Mouse (Mus musculus) limb, embryonic 14.5 days (tissue): ENCODE data around the gene Dhdh. TPM values are rescaled to one million over a fixed set of nuclear protein-coding genes. Genes with fewer than 3 reads are reported as not detected.

ENCODE experiments used
- ATAC-seq: fragments of 200-750 bp; cut with Nextera tagmentation; 2 replicates; pipeline ENCODE4 v1.8.0; 2017; ENCODE audit warnings: low read depth, moderate number of reproducible peaks, moderate TSS enrichment; ENCODE audit not compliant: low FRiP score
- DNase-seq: peaks from one replicate; pipeline ENCODE4 v3.0.0-alpha.2; 2015; ENCODE audit warnings: low spot score
- H3K27ac ChIP-seq: fragments of 300-500 bp; sonication (generic); replicated peaks from 2 replicates; pipeline ENCODE4 v1.5.1; 2014; ENCODE audit warnings: low read depth, mild to moderate bottlenecking, low read length, moderate library complexity, mixed read lengths
- H3K27me3 ChIP-seq: fragments of 300-500 bp; sonication (generic); 2 replicates; pipeline ENCODE4 v1.6.1; 2014; ENCODE audit warnings: low read length, mixed read lengths; ENCODE audit not compliant: control insufficient read depth, insufficient read depth
- H3K36me3 ChIP-seq: fragments of 300-500 bp; sonication (generic); 2 replicates; pipeline ENCODE4 v1.6.1; 2014; ENCODE audit warnings: mild to moderate bottlenecking, low read length, moderate library complexity, mixed read lengths; ENCODE audit not compliant: control insufficient read depth, insufficient read depth
- H3K4me1 ChIP-seq: fragments of 300-500 bp; sonication (generic); 2 replicates; pipeline ENCODE4 v1.6.1; 2014; ENCODE audit warnings: antibody characterized with exemption, low read length, mixed read lengths; ENCODE audit not compliant: control insufficient read depth, insufficient read depth
- H3K4me2 ChIP-seq: fragments of 300-500 bp; sonication (generic); replicated peaks from 2 replicates; pipeline ENCODE4 v1.6.1; 2014; ENCODE audit warnings: low read depth, mild to moderate bottlenecking, low read length, moderate library complexity; ENCODE audit not compliant: severe bottlenecking
- H3K4me3 ChIP-seq: fragments of 300-500 bp; sonication (generic); replicated peaks from 2 replicates; pipeline ENCODE4 v1.5.1; 2014; ENCODE audit warnings: low read length
- H3K9ac ChIP-seq: fragments of 300-500 bp; sonication (generic); 2 replicates; pipeline ENCODE4 v1.6.1; 2014; ENCODE audit warnings: mild to moderate bottlenecking, low read depth, low read length, moderate library complexity; ENCODE audit not compliant: severe bottlenecking
- H3K9me3 ChIP-seq: fragments of 300-500 bp; sonication (generic); 2 replicates; pipeline ENCODE4 v1.6.1; 2016; ENCODE audit warnings: low read length; ENCODE audit not compliant: control insufficient read depth
- POLR2A ChIP-seq: fragments of 200-500 bp; IDR thresholded peaks from 2 replicates; pipeline ENCODE4 v1.8.0; 2012; ENCODE audit warnings: inconsistent platforms, mild to moderate bottlenecking, moderate library complexity, borderline replicate concordance; ENCODE audit not compliant: insufficient read depth, insufficient read length; ENCODE audit errors: extremely low read depth
- WGBS: fragments of 180-500 bp; shearing (Covaris S2); extraction: QIAGEN DNeasy Blood & Tissue Kit; methylation state at CpG from one replicate; pipeline ENCODE4 v1.1.7; 2014; 5-methylcytosine and 5-hydroxymethylcytosine counted together
- polyA plus RNA-seq, 2 experiments: library from polyadenylated mRNA; depleted of rRNA in 1 of 2; stranded (reverse) in 1 of 2; unstranded in 1 of 2; fragments of >200 nt; fragmentation: Nextera tagmentation in 1 of 2; extraction: Ambion mirVana in 1 of 2; gene quantifications; 2 replicates each; pipeline versions ENCODE4 v1.2.1 to v1.2.3; 2012 to 2014

The Dhdh gene
- polyA plus RNA-seq, 2 experiments = 2.0 to 2.9 TPM

DNA sequence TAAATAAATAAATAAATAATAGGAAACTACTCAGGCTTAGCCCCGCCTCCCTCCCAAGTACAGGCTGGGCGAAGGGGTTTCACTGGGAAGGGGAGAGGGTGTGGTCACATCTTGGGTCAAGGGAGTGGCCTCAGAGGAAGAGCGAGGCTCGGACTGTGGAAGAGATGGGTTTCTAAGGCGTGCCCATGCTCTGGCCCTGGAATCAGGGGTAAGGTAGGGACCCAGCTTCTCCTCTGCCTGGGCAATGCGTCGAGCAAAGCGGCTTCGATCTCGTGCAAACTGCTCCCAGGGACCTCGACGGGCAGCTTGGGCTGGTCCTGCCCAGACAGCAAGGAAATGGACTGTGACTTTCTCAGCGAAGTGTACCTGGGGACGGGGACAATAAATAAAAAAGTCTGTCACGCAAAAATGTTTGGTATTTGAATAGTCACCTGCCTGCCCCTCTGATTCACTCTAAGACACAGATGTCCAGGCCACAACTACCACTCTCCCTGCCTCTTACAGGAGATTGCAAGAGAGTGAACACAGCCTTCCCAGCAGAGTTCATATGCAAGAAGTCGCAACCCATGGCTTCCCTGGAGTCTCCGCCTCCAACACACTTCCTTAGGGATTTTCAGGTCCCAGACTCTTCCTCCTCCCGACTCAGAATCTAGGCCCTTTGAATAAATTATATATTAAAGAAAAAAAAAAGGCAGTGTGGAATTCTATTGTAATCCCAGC lies 34.5 kb upstream of the Dhdh start:
- no peak overlapping the region for H3K27ac ChIP-seq
- H3K36me3 ChIP-seq = peaks cover 15% of the 10 kb centered on the region
- ATAC-seq = no peak
- peak overlapping the region; percentile 32; the same call in 1 of the 2 replicates for H3K9ac ChIP-seq
- H3K4me1 ChIP-seq = peaks cover 16% of the 10 kb centered on the region
- H3K4me3 ChIP-seq = 0 out of 2 replicates have a peak overlapping the region, but pooled peaks have one; percentile 4
- no peaks in the 10 kb centered on the region for H3K9me3 ChIP-seq
- no peak for TF ChIP-seq POLR2A
- 0 out of 2 replicates have a peak overlapping the region, but pooled peaks have one; percentile 1 for H3K4me2 ChIP-seq
- H3K27me3 ChIP-seq = no peaks in the 10 kb centered on the region
- 66% methylated on average over 18 of the region's 18 CpGs for whole genome bisulfite sequencing
- no peak for DNase-seq

DNA sequence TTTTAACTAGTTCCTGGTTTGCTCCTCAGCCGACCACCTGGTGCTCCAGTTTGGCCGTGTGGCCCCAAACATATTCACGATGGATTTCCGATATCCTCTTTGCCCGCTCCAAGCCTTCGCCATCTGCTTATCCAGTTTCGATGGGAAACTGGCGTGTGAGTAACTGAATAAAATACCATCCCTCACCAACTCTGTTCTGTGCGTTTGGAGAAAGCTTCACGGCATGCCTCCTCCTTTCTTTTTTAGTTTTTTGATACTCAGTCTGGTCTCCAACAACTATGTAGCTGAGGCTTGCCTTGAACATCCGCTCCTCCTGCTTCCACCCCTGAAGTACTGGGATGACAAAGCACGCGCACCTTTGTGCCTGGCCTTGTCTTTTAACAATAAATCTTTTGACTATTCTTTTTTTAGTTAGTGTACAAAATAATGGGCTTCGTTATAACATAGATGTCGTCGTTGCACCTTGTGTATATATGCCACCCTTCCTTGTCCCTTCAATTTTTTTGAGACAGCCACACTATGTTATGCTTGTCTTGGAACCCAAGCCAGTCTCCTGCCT lies 33.7 kb upstream of the Dhdh start:
- DNase-seq (no peak), ATAC-seq (no peak)
- Histone ChIP-seq H3K27me3 (no peaks in the 10 kb centered on the region), H3K4me2 (peak overlapping the region; percentile 50), H3K9ac (0 out of 2 replicates have a peak overlapping the region, but pooled peaks have one; percentile 50), H3K9me3 (no peaks in the 10 kb centered on the region), H3K27ac (no peak overlapping the region), H3K4me3 (peak overlapping the region; percentile 39), H3K4me1 (peaks cover 16% of the 10 kb centered on the region), H3K36me3 (peaks cover 15% of the 10 kb centered on the region)
- WGBS = 56% methylated on average over 16 of the region's 16 CpGs
- no peak for TF ChIP-seq POLR2A

DNA sequence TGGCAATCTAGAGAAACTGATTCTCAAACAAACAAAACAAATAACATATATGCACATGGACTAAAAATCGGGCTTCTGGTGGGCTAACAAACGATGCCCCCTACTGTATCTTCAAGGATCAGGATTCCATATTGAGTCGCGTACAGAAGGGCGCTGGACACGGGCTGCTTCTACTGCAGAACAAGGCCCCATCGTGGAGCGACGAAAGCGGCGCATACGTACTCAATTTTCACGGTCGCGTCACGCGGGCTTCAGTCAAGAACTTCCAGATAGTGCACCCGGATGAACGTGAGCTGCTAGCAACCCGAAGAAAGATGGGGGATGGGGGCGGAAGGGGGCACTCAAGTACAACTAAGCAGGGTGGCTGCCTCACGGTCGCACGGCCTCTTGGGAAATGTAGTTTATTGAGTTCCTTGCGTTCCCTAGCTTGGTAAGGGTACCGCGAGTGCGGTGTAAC lies 33.2 kb upstream of the Dhdh start:
- peaks cover 16% of the 10 kb centered on the region for H3K4me1 ChIP-seq
- no peaks in the 10 kb centered on the region for H3K9me3 ChIP-seq
- ATAC-seq (peak; percentile 66; the same call in 1 of the 2 replicates), DNase-seq (peak; percentile 94)
- 0 out of 2 replicates have a peak, but pooled peaks have one; percentile 14 for TF ChIP-seq POLR2A
- WGBS = under 1% methylated on average over 28 of the region's 28 CpGs
- peak overlapping the region; percentile 39 for H3K4me3 ChIP-seq
- H3K36me3 ChIP-seq = peaks cover 15% of the 10 kb centered on the region
- H3K9ac ChIP-seq = peak overlapping the region; percentile 50
- H3K27me3 ChIP-seq = no peaks in the 10 kb centered on the region
- H3K4me2 ChIP-seq = peak overlapping the region; percentile 50
- peak overlapping the region; percentile 70 for H3K27ac ChIP-seq

DNA sequence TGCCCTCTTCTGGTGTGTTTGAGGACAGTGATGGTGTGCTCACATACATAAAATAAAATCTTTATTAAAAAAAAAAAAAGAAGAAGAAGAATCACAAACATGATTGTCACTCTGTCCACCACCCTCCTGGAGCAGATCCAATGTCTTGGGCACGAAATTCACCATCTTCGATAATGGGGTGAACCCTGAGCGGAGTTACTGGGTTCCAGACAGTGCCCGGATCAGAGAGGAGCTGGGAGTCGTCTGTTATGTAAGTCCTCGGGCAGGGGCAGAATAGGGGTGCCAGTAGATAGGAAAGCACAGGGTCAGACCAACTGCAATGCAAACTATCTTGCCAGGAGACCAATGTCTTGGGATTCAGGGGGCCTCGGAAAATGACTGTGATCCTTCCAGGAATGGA lies 32.0 kb upstream of the Dhdh start:
- Histone ChIP-seq H3K27ac (no peak overlapping the region), H3K4me2 (no peak overlapping the region), H3K27me3 (no peaks in the 10 kb centered on the region), H3K4me3 (no peak overlapping the region), H3K9ac (no peak overlapping the region), H3K36me3 (peaks cover 15% of the 10 kb centered on the region), H3K4me1 (peaks cover 13% of the 10 kb centered on the region), H3K9me3 (no peaks in the 10 kb centered on the region)
- DNase-seq (no peak), ATAC-seq (no peak)
- TF ChIP-seq POLR2A = no peak
- 93% methylated on average over 7 of the region's 7 CpGs for WGBS

DNA sequence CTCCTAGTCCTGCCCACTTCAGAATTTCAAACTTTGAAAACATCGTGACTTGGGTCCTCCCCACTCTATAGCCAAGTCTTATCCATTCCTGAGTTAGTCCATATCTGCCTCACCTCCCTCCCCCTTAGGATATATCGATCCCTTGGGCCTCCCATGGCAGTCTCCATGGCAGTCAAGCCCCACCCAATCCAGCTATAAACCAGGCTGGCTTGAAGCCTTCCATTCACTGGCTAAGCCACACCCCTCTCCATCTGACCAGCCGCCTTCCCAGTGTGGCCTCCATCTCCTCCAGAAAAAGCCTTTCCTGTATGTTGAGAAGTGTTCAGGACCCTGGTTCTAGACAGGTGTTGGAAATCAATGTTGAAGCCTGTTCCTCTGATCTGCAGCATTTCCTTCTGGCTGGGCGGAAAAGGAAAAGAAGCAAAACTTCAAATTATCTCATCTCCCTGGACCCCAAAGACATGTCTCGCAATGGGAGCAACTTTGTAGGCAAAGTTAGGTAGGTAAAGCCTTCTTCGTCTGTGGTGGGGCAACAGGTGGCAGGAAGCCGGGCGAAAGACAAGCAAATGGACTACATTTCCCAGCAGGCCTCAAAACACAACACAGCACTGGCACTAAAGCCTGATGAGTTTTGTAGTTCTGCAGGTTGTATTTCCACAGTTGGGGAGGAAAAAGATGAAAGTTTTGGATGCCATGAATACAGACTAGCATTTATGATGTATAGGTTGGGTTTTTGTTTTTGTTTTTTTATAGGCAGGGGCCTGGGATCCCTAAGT lies 30.9 kb upstream of the Dhdh start:
- Histone ChIP-seq H3K27me3 (no peaks in the 10 kb centered on the region), H3K9me3 (no peaks in the 10 kb centered on the region), H3K4me2 (no peak overlapping the region), H3K27ac (no peak overlapping the region), H3K9ac (no peak overlapping the region), H3K4me1 (peaks cover 7% of the 10 kb centered on the region), H3K4me3 (no peak overlapping the region), H3K36me3 (peaks cover 13% of the 10 kb centered on the region)
- DNase-seq (no peak), ATAC-seq (no peak)
- no peak for TF ChIP-seq POLR2A
- WGBS = 73% methylated on average over 8 of the region's 8 CpGs
